ENCODE assay signal across 9 mouse cellular contexts in genomic region chr15:94722759-94723158, GRCm38 (mm10).
DNase-seq lines count a peak whose midpoint lies in the region; ATAC-seq and TF ChIP-seq lines count a peak whose summit lies in the region.
"Had no signal": no experiment of that assay in that cellular context is flagged by ENCODE, and none has a peak within 500 bp of the region (broad histone marks: within the 10 kb centered on the region; RNA-seq: fewer than 3 reads in every experiment).

No protein-coding gene starts in this region.

- H3K4me3 ChIP-seq in liver, postnatal 0 days (ENCODE audit: low read depth, low read length): no peak overlapping the region

- no peaks in the 10 kb centered on the region for H3K4me1 ChIP-seq in liver, postnatal 0 days (ENCODE audit: insufficient read depth)

- 22% methylated on average over 5 of the region's 5 CpGs for WGBS in liver, postnatal 0 days (ENCODE audit: insufficient replicate concordance)

- no peaks in the 10 kb centered on the region for H3K36me3 ChIP-seq in liver, postnatal 0 days (replicated peaks; ENCODE audit: insufficient read depth, low read length)
- H3K36me3 ChIP-seq: G1E had no signal

- no peak overlapping the region for H3K4me2 ChIP-seq in liver, postnatal 0 days (ENCODE audit: low read depth, low read length)

- no peaks in the 10 kb centered on the region for H3K9me3 ChIP-seq in liver, postnatal 0 days (ENCODE audit: low read length)

- peak; percentile 14 for DNase-seq in gastrocnemius, adult 18-20 months (ENCODE audit: low spot score)
- no peak for DNase-seq in gastrocnemius, adult 8-10 months (ENCODE audit: low spot score in 2 of 2)
- DNase-seq in urinary bladder, postnatal 25 days (ENCODE audit: low spot score): peak; percentile 30
- DNase-seq in urinary bladder, postnatal 10 days (ENCODE audit: low spot score): no peak
- peak; percentile 46 for DNase-seq in embryo, embryonic 11.5 days (ENCODE audit: low read depth, low spot score)
- peak; percentile 62 for DNase-seq in kidney, postnatal 14 days
- DNase-seq in liver, postnatal 0 days: peak; percentile 22
- DNase-seq in B cell, adult 2 months: no peak

- H3K27me3 ChIP-seq in liver, postnatal 0 days (ENCODE audit: insufficient read depth, low read length): no peaks in the 10 kb centered on the region

- TF ChIP-seq CTCF in liver, postnatal 0 days (IDR thresholded peaks at IDR 0.05; ENCODE audit: low read depth): peak; percentile 45

- no peak overlapping the region for H3K9ac ChIP-seq in liver, postnatal 0 days (replicated peaks)

- ATAC-seq in liver, postnatal 0 days: no peak

- TF ChIP-seq EP300 in liver, postnatal 0 days (IDR thresholded peaks at IDR 0.05; ENCODE audit: low read depth): no peak

- H3K27ac ChIP-seq in liver, postnatal 0 days (ENCODE audit: low read depth): no peak overlapping the region

Comparison
In these comparisons a context has a peak if more than half of its experiments do, and no peak if none do; other contexts are left out.
1. DNase-seq: peak in gastrocnemius, adult 18-20 months (single experiment), urinary bladder, postnatal 25 days (single experiment), embryo, embryonic 11.5 days (single experiment), kidney, postnatal 14 days (single experiment) and liver, postnatal 0 days (single experiment); none in gastrocnemius, adult 8-10 months (0 of 2), urinary bladder, postnatal 10 days (single experiment) and B cell, adult 2 months (0 of 2).